Mouse (Mus musculus): ENCODE data around the gene Papss1. TPM values are rescaled to one million over a fixed set of nuclear protein-coding genes. Genes with fewer than 3 reads are reported as not detected.

The Papss1 gene
- polyA plus RNA-seq, 1 experiment, result 71.0 TPM

DNA sequence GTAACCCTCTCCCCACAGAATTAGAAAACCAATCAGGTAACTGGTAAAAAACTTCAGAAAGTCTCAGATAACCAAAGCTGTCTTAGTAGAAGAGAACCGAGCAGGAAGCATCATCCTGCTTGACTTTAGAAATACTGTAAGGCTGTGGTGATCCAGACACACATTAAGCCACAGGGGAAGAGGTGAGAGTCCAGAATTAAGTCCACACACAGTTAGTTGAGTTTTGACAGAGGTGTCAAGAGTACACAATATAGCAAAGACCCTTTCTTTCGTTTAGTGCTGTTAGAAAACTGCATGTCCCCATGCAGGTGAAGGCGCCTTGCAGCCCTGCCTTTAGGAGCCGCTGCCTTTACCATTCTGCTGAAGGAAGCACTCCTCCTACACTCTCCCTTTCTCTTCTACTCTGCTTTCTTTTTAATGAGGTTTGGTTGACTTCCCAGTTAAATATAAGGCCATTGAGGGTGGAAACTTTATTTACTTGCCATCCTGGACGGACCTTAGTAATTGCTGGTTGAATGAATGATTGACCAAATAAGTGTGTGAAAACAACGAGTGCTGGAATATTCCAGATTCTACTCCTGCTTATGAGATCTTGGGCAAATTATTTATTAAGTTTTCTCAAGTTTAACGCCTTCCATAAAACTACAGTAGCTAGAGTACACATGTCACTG lies 14.0 kb downstream of the Papss1 start:
- H3K4me1 ChIP-seq (ENCODE audit: control insufficient read depth, insufficient read depth, low read length), result no peaks in the 10 kb centered on the region; the same call in none of the 2 replicates
- no peak overlapping the region for H3K4me3 ChIP-seq (ENCODE audit: insufficient read depth, low read length)
- TF ChIP-seq CTCF (IDR thresholded peaks at IDR 0.05; ENCODE audit: extremely low read depth, insufficient read depth, low read length), result no peak
- TF ChIP-seq POLR2A (IDR thresholded peaks at IDR 0.05; ENCODE audit: extremely low read depth, insufficient read depth, low read length), result no peak
- no peak overlapping the region for H3K27ac ChIP-seq (ENCODE audit: insufficient read depth, low read length)

DNA sequence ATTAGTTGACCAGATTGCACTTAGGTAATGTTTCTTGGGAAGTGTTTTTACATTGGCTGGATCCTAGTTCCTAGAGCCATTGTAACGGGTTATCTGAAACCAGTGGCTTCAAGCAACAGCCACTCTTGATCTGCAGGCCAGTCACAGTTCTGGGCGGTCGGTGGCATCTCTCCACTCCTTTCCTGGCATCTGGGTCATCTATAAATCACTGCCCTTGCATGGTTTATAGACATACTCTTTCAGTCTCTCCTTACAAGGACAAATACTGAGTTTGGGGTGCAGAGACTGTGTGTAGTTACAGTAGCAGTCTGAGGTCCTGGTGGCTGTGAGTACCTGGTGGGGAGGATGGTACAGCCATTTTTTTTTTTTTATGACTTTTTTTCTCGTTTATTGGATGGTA lies 15.5 kb downstream of the Papss1 start:
- Histone ChIP-seq H3K27ac (ENCODE audit: insufficient read depth, low read length) (no peak overlapping the region), H3K4me3 (ENCODE audit: insufficient read depth, low read length) (no peak overlapping the region), H3K4me1 (ENCODE audit: control insufficient read depth, insufficient read depth, low read length) (no peaks in the 10 kb centered on the region; the same call in none of the 2 replicates)
- TF ChIP-seq POLR2A (IDR thresholded peaks at IDR 0.05; ENCODE audit: extremely low read depth, insufficient read depth, low read length) (no peak), CTCF (IDR thresholded peaks at IDR 0.05; ENCODE audit: extremely low read depth, insufficient read depth, low read length) (no peak)

DNA sequence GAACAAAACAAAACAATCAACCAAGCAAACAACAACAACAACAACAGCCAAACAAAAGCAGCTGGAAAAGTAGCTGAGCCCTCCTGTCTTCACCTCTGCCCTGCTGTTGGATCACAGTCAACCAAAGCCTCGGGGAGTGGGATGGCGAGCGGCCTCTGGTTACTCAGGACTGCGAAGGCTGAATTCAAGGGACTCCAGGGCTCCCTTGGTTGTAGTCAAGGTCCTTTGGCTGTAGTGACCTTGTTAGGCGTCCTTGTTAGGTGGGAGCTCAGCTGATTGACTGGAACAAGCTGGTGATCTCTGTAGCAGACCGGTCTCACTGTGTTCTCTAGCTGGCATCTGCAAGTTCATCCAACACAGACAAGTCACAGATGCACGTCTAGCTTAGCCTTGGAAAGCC lies 16.5 kb downstream of the Papss1 start:
- Histone ChIP-seq H3K4me3 (ENCODE audit: insufficient read depth, low read length) (no peak overlapping the region), H3K27ac (ENCODE audit: insufficient read depth, low read length) (no peak overlapping the region), H3K4me1 (ENCODE audit: control insufficient read depth, insufficient read depth, low read length) (no peaks in the 10 kb centered on the region; the same call in 1 of the 2 replicates)
- TF ChIP-seq CTCF (IDR thresholded peaks at IDR 0.05; ENCODE audit: extremely low read depth, insufficient read depth, low read length) (no peak), POLR2A (IDR thresholded peaks at IDR 0.05; ENCODE audit: extremely low read depth, insufficient read depth, low read length) (no peak)

DNA sequence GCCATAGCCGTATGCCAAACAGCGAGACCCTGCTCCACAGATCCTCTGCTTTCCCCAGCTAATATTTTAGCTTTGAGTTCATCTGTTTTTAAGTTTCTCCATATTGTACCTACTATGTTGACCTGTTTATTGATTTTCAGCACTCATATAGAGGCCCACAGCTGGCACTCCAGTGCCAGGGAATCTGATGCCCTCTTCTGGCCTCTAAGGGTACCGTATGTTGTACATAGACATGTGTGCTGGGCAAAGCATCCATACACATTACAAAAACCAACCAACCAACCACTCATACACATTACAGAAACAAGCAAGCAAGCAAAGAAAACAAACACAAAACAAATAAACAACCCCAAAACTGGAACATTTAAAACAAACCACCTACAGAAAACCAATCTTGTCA lies 22.2 kb downstream of the Papss1 start:
- TF ChIP-seq POLR2A (IDR thresholded peaks at IDR 0.05; ENCODE audit: extremely low read depth, insufficient read depth, low read length) (no peak), CTCF (IDR thresholded peaks at IDR 0.05; ENCODE audit: extremely low read depth, insufficient read depth, low read length) (no peak)
- no peak overlapping the region for H3K27ac ChIP-seq (ENCODE audit: insufficient read depth, low read length)

DNA sequence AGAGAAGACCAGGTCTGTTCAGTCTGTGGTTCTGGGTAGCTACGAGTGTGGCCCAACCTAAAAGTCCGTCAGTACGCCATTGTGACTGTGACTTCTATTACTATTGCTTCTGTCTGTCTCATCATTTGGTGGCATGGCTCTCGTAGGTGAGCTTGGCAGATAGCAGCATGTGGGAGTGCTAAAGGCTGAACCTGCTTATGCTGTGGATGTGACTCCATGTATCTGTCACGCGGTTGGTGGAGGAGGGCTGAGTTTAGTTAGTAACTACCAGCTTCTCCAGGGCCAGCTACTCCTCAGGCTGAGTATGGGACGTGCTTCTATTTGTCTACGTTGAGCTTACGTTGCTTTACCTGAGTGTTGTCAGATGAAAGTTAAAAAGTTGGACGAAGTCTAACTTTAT lies 23.4 kb downstream of the Papss1 start:
- no peak for TF ChIP-seq CTCF (IDR thresholded peaks at IDR 0.05; ENCODE audit: extremely low read depth, insufficient read depth, low read length)
- no peaks in the 10 kb centered on the region for H3K4me1 ChIP-seq (ENCODE audit: control insufficient read depth, insufficient read depth, low read length)
- no peak overlapping the region for H3K4me3 ChIP-seq (ENCODE audit: insufficient read depth, low read length)
- H3K27ac ChIP-seq (ENCODE audit: insufficient read depth, low read length), result no peak overlapping the region

More for the DNA sequence above, 22.2 kb downstream of the Papss1 start:
- Histone ChIP-seq H3K4me3 (ENCODE audit: insufficient read depth, low read length) (no peak overlapping the region), H3K4me1 (ENCODE audit: control insufficient read depth, insufficient read depth, low read length) (no peaks in the 10 kb centered on the region)

DNA sequence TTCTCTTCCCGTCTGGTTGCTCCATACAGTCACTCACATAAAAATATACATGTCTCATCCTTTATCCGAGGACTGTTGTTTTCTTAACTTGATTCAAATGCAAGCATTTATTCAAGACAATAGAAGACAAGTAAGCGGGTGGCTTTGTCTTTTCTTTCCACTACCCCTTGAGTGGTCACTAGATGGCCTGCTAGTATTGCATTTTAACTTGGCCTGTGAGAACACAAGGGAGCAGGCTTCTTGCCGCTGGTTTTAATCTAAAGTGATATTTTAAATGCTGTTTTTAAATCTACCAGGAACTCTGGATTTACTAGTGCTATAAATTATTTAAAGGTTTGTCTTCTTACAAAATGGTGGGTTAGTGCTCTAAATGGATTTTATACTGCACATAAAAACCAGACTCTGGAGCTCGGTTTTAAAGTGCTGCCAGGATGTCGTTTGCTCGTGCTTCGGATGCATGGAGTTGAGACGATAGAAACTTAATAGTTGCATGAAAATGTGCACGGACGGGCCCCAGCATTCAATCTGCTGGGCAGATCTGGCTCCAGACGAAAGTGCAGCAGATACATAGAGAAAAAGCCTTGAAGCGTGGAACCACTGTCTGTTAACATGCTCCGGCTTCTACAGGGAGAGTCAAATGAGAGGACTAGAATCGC lies 28.7 kb downstream of the Papss1 start:
- Histone ChIP-seq H3K4me1 (ENCODE audit: control insufficient read depth, insufficient read depth, low read length) (no peaks in the 10 kb centered on the region), H3K27ac (ENCODE audit: insufficient read depth, low read length) (no peak overlapping the region), H3K4me3 (ENCODE audit: insufficient read depth, low read length) (no peak overlapping the region)
- TF ChIP-seq CTCF (IDR thresholded peaks at IDR 0.05; ENCODE audit: extremely low read depth, insufficient read depth, low read length), result peak; percentile 24; the same call in 1 of the 2 replicates
- TF ChIP-seq POLR2A (IDR thresholded peaks at IDR 0.05; ENCODE audit: extremely low read depth, insufficient read depth, low read length), result no peak

DNA sequence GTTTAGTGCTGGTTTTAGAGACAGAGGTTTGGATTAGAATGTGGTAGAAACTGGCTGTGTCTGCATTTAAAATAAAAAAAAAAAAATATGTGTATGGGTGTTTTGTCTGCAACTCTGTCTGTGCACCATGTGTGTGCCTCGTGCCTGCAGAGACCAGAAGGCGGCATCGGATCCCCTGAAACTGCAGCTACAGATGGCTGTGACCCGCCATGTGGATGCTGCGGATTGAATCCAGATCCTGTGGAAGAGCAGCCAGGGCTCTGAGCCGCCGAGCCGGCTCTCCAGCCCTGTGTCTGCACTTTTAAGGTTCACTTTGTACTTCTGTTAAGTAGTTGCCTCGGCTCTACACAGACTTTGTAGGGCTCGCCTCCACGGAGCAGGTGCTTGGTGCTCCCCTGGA lies 29.8 kb downstream of the Papss1 start:
- no peak for TF ChIP-seq CTCF (IDR thresholded peaks at IDR 0.05; ENCODE audit: extremely low read depth, insufficient read depth, low read length)
- no peak for TF ChIP-seq POLR2A (IDR thresholded peaks at IDR 0.05; ENCODE audit: extremely low read depth, insufficient read depth, low read length)
- no peak overlapping the region for H3K4me3 ChIP-seq (ENCODE audit: insufficient read depth, low read length)
- H3K27ac ChIP-seq (ENCODE audit: insufficient read depth, low read length), result no peak overlapping the region
- no peaks in the 10 kb centered on the region for H3K4me1 ChIP-seq (ENCODE audit: control insufficient read depth, insufficient read depth, low read length)

DNA sequence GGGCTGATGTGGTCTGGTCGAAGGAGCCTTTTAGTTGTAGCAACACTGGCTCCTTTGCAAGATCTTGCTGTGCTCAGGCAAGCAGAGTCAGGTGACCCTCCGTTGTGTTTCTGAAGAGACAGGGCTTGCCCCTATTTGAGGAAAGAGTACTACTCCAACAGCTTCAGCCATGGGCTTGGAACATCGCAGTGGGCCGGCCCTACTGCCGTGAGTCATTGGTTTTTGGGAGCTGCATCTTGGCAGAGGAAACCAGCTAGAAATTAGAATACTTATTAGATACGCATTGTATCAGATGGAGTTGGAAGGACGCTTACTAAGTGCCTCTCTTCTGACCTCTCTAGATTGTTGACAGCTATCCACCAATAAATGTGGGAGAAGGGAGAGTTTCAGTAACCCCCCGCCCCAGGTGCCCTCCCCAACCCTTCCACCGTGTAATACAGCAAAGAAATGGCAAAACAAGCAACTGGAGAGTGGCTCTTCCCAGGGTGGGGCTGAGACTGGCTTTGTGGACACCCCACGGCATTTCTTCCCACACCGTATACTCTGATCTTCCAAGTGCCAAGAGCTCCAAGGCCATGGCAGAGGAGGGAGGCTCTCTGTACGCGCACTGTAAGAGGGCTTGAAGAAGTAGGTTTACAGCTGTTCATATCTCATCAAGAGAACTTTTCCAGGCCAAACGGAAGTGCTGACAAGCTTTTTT lies 31.1 kb downstream of the Papss1 start:
- no peak overlapping the region for H3K27ac ChIP-seq (ENCODE audit: insufficient read depth, low read length)
- H3K4me1 ChIP-seq (ENCODE audit: control insufficient read depth, insufficient read depth, low read length), result no peaks in the 10 kb centered on the region
- no peak for TF ChIP-seq CTCF (IDR thresholded peaks at IDR 0.05; ENCODE audit: extremely low read depth, insufficient read depth, low read length)
- TF ChIP-seq POLR2A (IDR thresholded peaks at IDR 0.05; ENCODE audit: extremely low read depth, insufficient read depth, low read length), result no peak
- no peak overlapping the region for H3K4me3 ChIP-seq (ENCODE audit: insufficient read depth, low read length)

DNA sequence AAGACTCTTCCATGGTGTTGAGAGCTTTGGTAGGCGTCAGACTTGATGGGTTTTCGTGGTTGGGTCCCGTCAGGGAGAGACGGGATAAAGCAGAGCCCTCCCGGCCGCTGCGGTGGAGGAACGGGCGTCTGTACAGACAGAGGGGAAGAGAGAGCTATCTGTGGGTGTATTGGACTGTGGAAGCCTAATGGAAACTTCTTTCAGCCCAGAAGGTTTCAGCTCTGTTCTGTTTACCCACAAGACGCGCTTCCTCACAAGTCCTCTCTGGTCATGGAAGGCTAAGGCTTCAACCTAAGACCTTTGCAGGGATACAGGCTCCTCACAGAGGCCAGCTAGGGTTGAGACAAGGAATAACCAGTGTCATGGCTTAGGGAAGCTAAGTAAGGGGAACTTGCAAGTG lies 36.2 kb downstream of the Papss1 start:
- no peak overlapping the region for H3K27ac ChIP-seq (ENCODE audit: insufficient read depth, low read length)
- no peak overlapping the region for H3K4me3 ChIP-seq (ENCODE audit: insufficient read depth, low read length)
- no peaks in the 10 kb centered on the region for H3K4me1 ChIP-seq (ENCODE audit: control insufficient read depth, insufficient read depth, low read length)
- TF ChIP-seq POLR2A (IDR thresholded peaks at IDR 0.05; ENCODE audit: extremely low read depth, insufficient read depth, low read length) (no peak), CTCF (IDR thresholded peaks at IDR 0.05; ENCODE audit: extremely low read depth, insufficient read depth, low read length) (no peak)

Data from cortical plate, adult 2 months (tissue).